Mouse (Mus musculus) myocyte (in vitro differentiated cells): ENCODE measurements around the gene Gpnmb.

Experiments
- CEBPB ChIP-seq: IDR thresholded peaks from 2 replicates; pipeline ENCODE4 v1.6.1; 2011; ENCODE audit warnings: mild to moderate bottlenecking, moderate library complexity; ENCODE audit not compliant: poor library complexity, insufficient read depth, severe bottlenecking
- E2F4 ChIP-seq: IDR thresholded peaks from one replicate; pipeline ENCODE4 v1.6.1; 2011; ENCODE audit warnings: mild to moderate bottlenecking, control low read depth, moderate library complexity; ENCODE audit not compliant: insufficient read depth
- MAX ChIP-seq: IDR thresholded peaks from one replicate; pipeline ENCODE4 v1.6.1; 2011; ENCODE audit warnings: low read depth, mild to moderate bottlenecking, control low read depth
- MYOD1 ChIP-seq, 3 experiments: IDR thresholded peaks; one replicate each; pipeline ENCODE4 v1.6.1; 2011; ENCODE audit warnings: control low read depth in 2 of 3, low read depth in 2 of 3, mild to moderate bottlenecking in 2 of 3, moderate library complexity in 1 of 3; ENCODE audit not compliant: insufficient read length in 2 of 3, control insufficient read depth in 1 of 3
- POLR2AphosphoS2 ChIP-seq: IDR thresholded peaks from one replicate; pipeline ENCODE4 v1.6.1; 2011; ENCODE audit warnings: low read depth, control low read depth; ENCODE audit not compliant: insufficient read length
- USF1 ChIP-seq: IDR thresholded peaks from one replicate; pipeline ENCODE4 v1.6.1; 2011; ENCODE audit warnings: low read depth, mild to moderate bottlenecking, control low read depth, moderate library complexity

DNA sequence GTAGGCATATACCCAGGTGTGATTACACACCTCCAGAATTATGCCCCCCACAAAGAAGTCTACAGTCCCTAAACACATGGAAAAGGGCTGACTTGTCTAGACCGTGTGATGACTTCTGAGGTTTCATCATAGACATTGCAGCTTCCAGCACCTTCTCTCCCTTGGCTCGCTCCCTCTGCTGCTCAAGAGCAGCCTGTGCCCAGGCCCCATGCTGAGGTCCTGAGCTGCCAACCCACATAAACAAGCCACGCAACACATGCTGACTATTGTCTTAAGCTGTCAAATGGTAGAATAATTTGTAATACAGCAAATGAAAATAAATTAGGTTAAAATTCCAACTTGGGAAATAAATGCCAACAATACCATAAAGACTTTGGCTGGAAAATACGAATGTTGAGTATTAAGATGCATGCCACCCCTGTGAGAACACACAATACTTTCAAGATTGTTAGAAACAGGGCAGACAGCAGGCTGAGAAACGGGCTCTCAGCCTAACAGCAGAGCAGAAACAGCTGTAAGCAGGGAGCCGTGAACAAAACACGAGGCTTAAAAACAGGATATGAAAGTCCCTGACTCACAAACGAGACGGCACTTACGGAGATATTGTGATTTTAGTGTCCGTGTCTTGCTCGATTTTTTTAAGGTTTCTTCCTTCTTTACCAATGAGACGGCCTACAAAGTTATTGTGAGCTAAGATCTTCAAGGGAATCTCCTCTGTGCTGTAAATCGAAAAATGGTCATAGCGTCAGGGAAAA lies 70.6 kb downstream of the Gpnmb start:
- no peak for TF ChIP-seq POLR2AphosphoS2
- TF ChIP-seq E2F4 = no peak
- TF ChIP-seq USF1 = no peak
- TF ChIP-seq MAX = no peak
- TF ChIP-seq CEBPB = no peak
- TF ChIP-seq MYOD1 (IDR thresholded peaks at IDR 0.05; ENCODE audit: control insufficient read depth in 1 of 3, insufficient read length in 2 of 3, low read depth in 2 of 3) = no peak
